Mouse (Mus musculus) retina, embryonic 14.5 days (tissue): ENCODE data around the gene Il4.

ENCODE experiments used
- DNase-seq: peaks from one replicate; pipeline ENCODE4 v3.0.0-alpha.2; 2015; ENCODE audit warnings: low spot score

Gene Il4

GRCm38 (mm10) chr11:53623573-53623972, 5.1 kb upstream of the Il4 start:
- no peak for DNase-seq

- no peak for DNase-seq
Measured at GRCm38 (mm10) chr11:53622440-53622806, 4.0 kb upstream of the Il4 start.

- no peak for DNase-seq
Measured at GRCm38 (mm10) chr11:53621582-53622439, 3.3 kb upstream of the Il4 start.

- no peak for DNase-seq
Measured at GRCm38 (mm10) chr11:53620094-53620493, 1.6 kb upstream of the Il4 start.

GRCm38 (mm10) chr11:53619428-53619827, 959 bp upstream of the Il4 start:
- DNase-seq, result no peak

GRCm38 (mm10) chr11:53617562-53618109, 833 bp downstream of the Il4 start:
- DNase-seq, result no peak

- DNase-seq, result no peak
Measured at GRCm38 (mm10) chr11:53616748-53617558, 1.5 kb downstream of the Il4 start.

GRCm38 (mm10) chr11:53615575-53615974, 2.9 kb downstream of the Il4 start:
- DNase-seq, result no peak

GRCm38 (mm10) chr11:53615172-53615571, 3.3 kb downstream of the Il4 start:
- no peak for DNase-seq

- no peak for DNase-seq
Measured at GRCm38 (mm10) chr11:53609672-53610071, 8.8 kb downstream of the Il4 start.

GRCm38 (mm10) chr11:53609231-53609630, 9.2 kb downstream of the Il4 start:
- no peak for DNase-seq

- DNase-seq, result no peak
Measured at GRCm38 (mm10) chr11:53605609-53606008, 12.9 kb downstream of the Il4 start.

- no peak for DNase-seq
Measured at GRCm38 (mm10) chr11:53604983-53605382, 13.5 kb downstream of the Il4 start.

GRCm38 (mm10) chr11:53591116-53591515, 27.4 kb downstream of the Il4 start:
- no peak for DNase-seq

- DNase-seq, result peak; percentile 68
Measured at GRCm38 (mm10) chr11:53590368-53590768, 28.1 kb downstream of the Il4 start.

- DNase-seq, result no peak
Measured at GRCm38 (mm10) chr11:53588279-53588678, 30.2 kb downstream of the Il4 start.

GRCm38 (mm10) chr11:53585510-53585909, 33.0 kb downstream of the Il4 start:
- no peak for DNase-seq

GRCm38 (mm10) chr11:53584849-53585248, 33.6 kb downstream of the Il4 start:
- DNase-seq, result peak; percentile 71

GRCm38 (mm10) chr11:53583151-53583550, 35.3 kb downstream of the Il4 start:
- no peak for DNase-seq

- no peak for DNase-seq
Measured at GRCm38 (mm10) chr11:53580562-53580961, 37.9 kb downstream of the Il4 start.

GRCm38 (mm10) chr11:53567224-53568014, 51.0 kb downstream of the Il4 start, which contains the start of gene Kif3a:
Gene Kif3a, plus strand, starts transcription at chr11:53567379.
- peak; percentile 99 for DNase-seq

- no peak for DNase-seq
Measured at GRCm38 (mm10) chr11:53566646-53567045, 51.8 kb downstream of the Il4 start.
